Mouse (Mus musculus): ENCODE measurements around the gene Bcl6b.

Gene Bcl6b

DNA sequence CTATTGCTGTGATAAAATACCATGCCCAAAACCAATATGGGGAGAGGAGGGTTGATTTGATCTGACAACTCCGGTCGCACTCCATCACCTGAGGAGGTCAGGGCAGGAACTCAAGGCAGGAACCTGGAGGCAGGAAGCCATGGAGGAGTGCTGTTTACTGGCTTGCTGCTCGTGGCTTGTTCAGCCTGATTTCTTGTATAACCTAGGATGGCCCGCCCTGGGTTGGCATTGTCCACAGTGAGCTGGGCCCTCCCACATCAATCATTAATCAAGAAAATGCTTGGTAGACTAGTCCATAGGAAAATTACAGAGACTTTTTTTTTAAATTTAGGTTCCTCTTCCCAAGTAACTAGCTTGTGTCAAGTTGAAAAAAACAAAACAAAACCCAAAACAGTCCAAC is 55.1 kb downstream of the Bcl6b start:
- DNase-seq (ENCODE audit: low read depth, low spot score): no peak
